8 mouse cellular contexts compared by ENCODE assay signal in the genomic region with DNA sequence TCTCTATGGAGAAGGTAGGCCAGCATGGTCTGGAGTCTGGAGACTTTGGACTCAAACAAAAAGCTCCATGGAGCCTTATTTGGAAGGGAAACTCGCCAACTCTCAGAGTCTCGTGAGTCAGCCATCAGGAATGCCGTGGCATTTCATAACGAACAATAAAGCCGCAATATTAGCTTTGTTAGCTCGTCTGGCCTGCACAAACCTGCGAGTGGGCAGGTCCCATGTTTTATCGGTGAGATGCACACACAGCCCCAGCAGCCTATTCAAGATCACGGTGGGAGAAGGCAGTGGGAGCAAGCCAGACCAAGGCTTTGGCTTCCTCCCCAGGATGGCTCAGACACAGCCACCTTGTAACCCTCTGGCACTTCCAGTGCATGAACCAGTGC.
A peak's percentile ranks its signal among the peaks of the same experiment; 100 is the strongest.
DNase-seq lines count a peak whose midpoint lies in the region; ATAC-seq and TF ChIP-seq lines count a peak whose summit lies in the region.
"Had no signal": no experiment of that assay in that cellular context is flagged by ENCODE, and none has a peak within 500 bp of the region (broad histone marks: within the 10 kb centered on the region; RNA-seq: fewer than 3 reads in every experiment).

No protein-coding gene starts in this region.

- no peaks in the 10 kb centered on the region for H3K27me3 ChIP-seq in lung, embryonic 14.5 days (ENCODE audit: insufficient read depth, low read length)

- TF ChIP-seq CTCF in lung, embryonic 14.5 days (IDR thresholded peaks at IDR 0.05; ENCODE audit: low read depth) = no peak

- no peaks in the 10 kb centered on the region for H3K9me3 ChIP-seq in lung, embryonic 14.5 days (ENCODE audit: low read depth, low read length)

- H3K4me3 ChIP-seq in lung, embryonic 14.5 days (ENCODE audit: low read depth, low read length) = no peak overlapping the region

- H3K4me2 ChIP-seq in lung, embryonic 14.5 days = no peak overlapping the region

- H3K27ac ChIP-seq in lung, embryonic 14.5 days (ENCODE audit: low read depth) = peak overlapping the region; percentile 64
- H3K27ac ChIP-seq: macrophage had no signal

- 50% methylated on average over 9 of the region's 9 CpGs for WGBS in lung, embryonic 14.5 days

- peak; percentile 31; the same call in 1 of the 2 replicates for ATAC-seq in lung, embryonic 14.5 days (ENCODE audit: insufficient read depth)
- ATAC-seq in activated CD4-positive, CD25-positive, alpha-beta regulatory T cell, adult 4 months = no peak
- no peak for ATAC-seq in CD4-positive, CD25-positive, alpha-beta regulatory T cell, adult 4 months

- H3K36me3 ChIP-seq in lung, embryonic 14.5 days (ENCODE audit: insufficient read depth) = no peaks in the 10 kb centered on the region

- no peak overlapping the region for H3K9ac ChIP-seq in lung, embryonic 14.5 days

- peak; percentile 28 for DNase-seq in MN1 (ENCODE audit: low spot score)
- DNase-seq in adrenal gland, postnatal 10 days = peak; percentile 50
- peak; percentile 63 for DNase-seq in gastrocnemius, postnatal 25 days
- peak; percentile 70 for DNase-seq in lung, embryonic 14.5 days
- no peak for DNase-seq in right cerebral cortex, postnatal 36 days (ENCODE audit: low spot score in 2 of 2)

- H3K4me1 ChIP-seq in lung, embryonic 14.5 days (ENCODE audit: insufficient read depth) = no peaks in the 10 kb centered on the region

Comparison
In these comparisons a context has a peak if more than half of its experiments do, and no peak if none do; other contexts are left out.
1. DNase-seq: peak in MN1 (single experiment), adrenal gland, postnatal 10 days (single experiment), gastrocnemius, postnatal 25 days (single experiment) and lung, embryonic 14.5 days (single experiment); none in right cerebral cortex, postnatal 36 days (0 of 2).